In genomic region chr1:88103019-88103418, GRCm38 (mm10) we compare ENCODE assay signal across 17 mouse cellular contexts. TPM values are rescaled to one million over a fixed set of nuclear protein-coding genes. Genes with fewer than 3 reads are reported as not detected.
DNase-seq lines count a peak whose midpoint lies in the region; ATAC-seq and TF ChIP-seq lines count a peak whose summit lies in the region.
"Not testable (repeated sequence)": the region's sequence is repeated elsewhere in the genome, so short reads cannot be mapped to it uniquely, and the experiment has no call there.
"Had no signal": no experiment of that assay in that cellular context is flagged by ENCODE, and none has a peak within 500 bp of the region (broad histone marks: within the 10 kb centered on the region; RNA-seq: fewer than 3 reads in every experiment).

Gene Ugt1a6b, plus strand, starts transcription at chr1:88103252.

- not testable (repeated sequence) for H3K9me3 ChIP-seq in limb, embryonic 14.5 days (ENCODE audit: control insufficient read depth, low read length); lung, embryonic 16.5 days (ENCODE audit: control insufficient read depth, low read length)

- H3K9ac ChIP-seq in limb, embryonic 14.5 days (ENCODE audit: low read depth, low read length, severe bottlenecking); lung, embryonic 16.5 days (ENCODE audit: low read length): not testable (repeated sequence)

- not testable (repeated sequence) for H3K27me3 ChIP-seq in limb, embryonic 14.5 days (ENCODE audit: control insufficient read depth, insufficient read depth, low read length); lung, embryonic 16.5 days (ENCODE audit: control insufficient read depth, insufficient read depth, low read depth, low read length)

- not testable (repeated sequence) for H3K4me2 ChIP-seq in limb, embryonic 14.5 days (replicated peaks; ENCODE audit: low read depth, low read length, severe bottlenecking); lung, embryonic 16.5 days (ENCODE audit: low read depth, low read length)

- peak; percentile 79 for DNase-seq in adipocyte (ENCODE audit: low spot score)
- peak; percentile 1 for DNase-seq in brain, embryonic 14.5 days (ENCODE audit: low read depth)
- DNase-seq in fat pad, adult 2 months (ENCODE audit: extremely low read depth, low read depth, low spot score) = peak; percentile 74
- DNase-seq in limb, embryonic 14.5 days (ENCODE audit: low spot score) = peak; percentile 12
- DNase-seq in lung, postnatal 4 days = peak; percentile 43 to 49
- DNase-seq in urinary bladder, postnatal 14 days (ENCODE audit: low spot score) = peak; percentile 56

- 57% methylated on average over 3 of the region's 3 CpGs for WGBS in limb, embryonic 14.5 days
- 33% methylated on average over 2 of the region's 3 CpGs for WGBS in lung, embryonic 16.5 days

- H3K27ac ChIP-seq in limb, embryonic 14.5 days (replicated peaks; ENCODE audit: low read depth, low read length); lung, embryonic 16.5 days (ENCODE audit: low read length): not testable (repeated sequence)

- not testable (repeated sequence) for TF ChIP-seq CTCF in brain, embryonic 14.5 days (IDR thresholded peaks at IDR 0.05; ENCODE audit: borderline replicate concordance, extremely low read depth, insufficient read depth, insufficient read length)

- not testable (repeated sequence) for TF ChIP-seq POLR2A in brain, embryonic 14.5 days (IDR thresholded peaks at IDR 0.05; ENCODE audit: borderline replicate concordance, extremely low read depth, insufficient read depth, insufficient read length, poor library complexity, severe bottlenecking); limb, embryonic 14.5 days (IDR thresholded peaks at IDR 0.05; ENCODE audit: borderline replicate concordance, extremely low read depth, insufficient read depth, insufficient read length)

- not testable (repeated sequence) for H3K4me3 ChIP-seq in limb, embryonic 14.5 days (replicated peaks; ENCODE audit: low read length); lung, embryonic 16.5 days (ENCODE audit: low read length)

- ATAC-seq in limb, embryonic 14.5 days (ENCODE audit: low FRiP score, low read depth) = not testable (repeated sequence)
- peak; percentile 51 for ATAC-seq in lung, embryonic 16.5 days (ENCODE audit: low read depth)
- ATAC-seq in monocyte, adult 5-6 weeks (replicated peaks; ENCODE audit: insufficient number of reproducible peaks, low FRiP score, low TSS enrichment, poor library complexity, severe bottlenecking) = peak; percentile 95

- H3K4me1 ChIP-seq in limb, embryonic 14.5 days (ENCODE audit: control insufficient read depth, insufficient read depth, low read length); lung, embryonic 16.5 days (replicated peaks; ENCODE audit: control insufficient read depth, insufficient read depth, low read length): not testable (repeated sequence)

- H3K36me3 ChIP-seq in limb, embryonic 14.5 days (ENCODE audit: control insufficient read depth, insufficient read depth, low read length); lung, embryonic 16.5 days (ENCODE audit: control insufficient read depth, insufficient read depth, low read length): not testable (repeated sequence)

RNA-seq across cellular contexts. Expression of gene Ugt1a6b, which starts in this region (rescaled TPM):
- 0.92 and 1.8 TPM in 2 replicates for polyA plus RNA-seq in brain, embryonic 14.5 days (2012; rRNA removed)
- polyA plus RNA-seq in limb, embryonic 14.5 days (2012; rRNA removed) = 0.12 and 0.24 TPM in 2 replicates
- 0.70 and 1.0 TPM in 2 replicates for polyA plus RNA-seq in limb, embryonic 14.5 days (2014; fragmentation: Nextera tagmentation; extraction: Ambion mirVana)
- polyA plus RNA-seq in lung, embryonic 16.5 days (2015; fragmentation: Nextera tagmentation; extraction: Ambion mirVana) = 0.43 and 0.94 TPM in 2 replicates
- total RNA-seq in monocyte, adult 5-6 weeks (2017) = 1.6 to 5.2 TPM (median 4.0 TPM) in 3 replicates
- total RNA-seq: layer of hippocampus, adult 18-20 months; left cerebral cortex, postnatal 4 days had no signal
- polyA plus RNA-seq: embryonic facial prominence, embryonic 10.5 days; heart, embryonic 11.5 days; heart, postnatal 0 days; hindbrain, embryonic 10.5 days; lung, embryonic 14.5 days; midbrain, embryonic 11.5 days; midbrain, postnatal 0 days had no signal

Comparison
In these comparisons a context has a peak if more than half of its experiments do, and no peak if none do; other contexts are left out.
1. Peak in ATAC-seq in lung, embryonic 16.5 days; RNA of the gene not detected or under 1 TPM.
2. DNase-seq: peak in every context shown above with its lines; median percentile 79 in adipocyte; 74 in fat pad, adult 2 months; 56 in urinary bladder, postnatal 14 days; 46 in lung, postnatal 4 days; 12 in limb, embryonic 14.5 days; 1 in brain, embryonic 14.5 days.